Mouse (Mus musculus): ENCODE measurements around the gene 4930449I24Rik. TPM values are rescaled to one million over a fixed set of nuclear protein-coding genes. Genes with fewer than 3 reads are reported as not detected.
"Not testable (repeated sequence)": the region's sequence is repeated elsewhere in the genome, so short reads cannot be mapped to it uniquely, and the experiment has no call there.

Gene 4930449I24Rik
- not detected in 2 replicates for polyA plus RNA-seq (2014; fragmentation: Nextera tagmentation; extraction: Ambion mirVana)

DNA sequence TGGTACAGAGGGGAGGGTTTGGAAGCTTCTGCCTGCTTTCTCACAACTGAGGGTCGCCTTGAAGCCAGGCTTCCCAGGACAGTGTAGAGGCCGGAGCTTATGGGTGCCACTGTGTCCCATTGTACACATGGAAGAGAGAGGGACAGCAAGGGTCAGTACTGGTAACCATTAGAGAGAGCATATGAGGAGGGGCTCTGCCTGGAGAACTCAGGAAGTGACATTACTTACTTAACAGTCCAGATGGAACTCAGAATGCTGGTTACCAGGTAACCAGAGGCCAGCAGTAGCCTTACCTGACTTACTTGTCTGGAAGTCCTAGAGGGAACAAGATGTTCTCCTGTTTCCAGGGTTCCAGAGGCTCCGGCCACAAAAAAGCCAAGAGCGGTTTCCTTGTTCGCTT, at the start of gene 4930449I24Rik:
TSS of gene 4930449I24Rik (plus strand) at position 301 of the 400 bp plus-strand sequence.
- not testable (repeated sequence) for H3K9ac ChIP-seq; H3K27me3 ChIP-seq (ENCODE audit: control insufficient read depth, insufficient read depth, low read length); H3K27ac ChIP-seq; H3K4me1 ChIP-seq (replicated peaks; ENCODE audit: control insufficient read depth, insufficient read depth, low read length); DNase-seq (ENCODE audit: low spot score); ATAC-seq (ENCODE audit: low FRiP score); H3K9me3 ChIP-seq (ENCODE audit: control insufficient read depth, low read length); H3K4me2 ChIP-seq (replicated peaks); H3K4me3 ChIP-seq (replicated peaks; ENCODE audit: low read length); H3K36me3 ChIP-seq (replicated peaks; ENCODE audit: control insufficient read depth, insufficient read depth)
- WGBS = no CpG with 5 or more reads among the region's 5 CpGs

- peaks cover 29% of the 10 kb centered on the region for H3K36me3 ChIP-seq (replicated peaks; ENCODE audit: control insufficient read depth, insufficient read depth)
- no peak overlapping the region for H3K27ac ChIP-seq
- H3K4me1 ChIP-seq (replicated peaks; ENCODE audit: control insufficient read depth, insufficient read depth, low read length) = no peaks in the 10 kb centered on the region
- no peak overlapping the region for H3K4me2 ChIP-seq (replicated peaks)
- no peaks in the 10 kb centered on the region for H3K27me3 ChIP-seq (ENCODE audit: control insufficient read depth, insufficient read depth, low read length)
- DNase-seq (ENCODE audit: low spot score) (no peak), ATAC-seq (ENCODE audit: low FRiP score) (no peak)
- H3K9ac ChIP-seq = no peak overlapping the region
- WGBS = 92% methylated on average over 6 of the region's 6 CpGs
- H3K9me3 ChIP-seq (ENCODE audit: control insufficient read depth, low read length) = no peaks in the 10 kb centered on the region
- H3K4me3 ChIP-seq (replicated peaks; ENCODE audit: low read length) = no peak overlapping the region
Observed at GRCm38 (mm10) chr5:146453556-146453955, 48.6 kb upstream of the 4930449I24Rik start.

GRCm38 (mm10) chr5:146461612-146462011, 40.6 kb upstream of the 4930449I24Rik start:
- Histone ChIP-seq H3K4me2 (replicated peaks) (no peak overlapping the region), H3K27me3 (ENCODE audit: control insufficient read depth, insufficient read depth, low read length) (no peaks in the 10 kb centered on the region), H3K4me3 (replicated peaks; ENCODE audit: low read length) (no peak overlapping the region), H3K4me1 (replicated peaks; ENCODE audit: control insufficient read depth, insufficient read depth, low read length) (no peaks in the 10 kb centered on the region), H3K9me3 (ENCODE audit: control insufficient read depth, low read length) (no peaks in the 10 kb centered on the region), H3K9ac (no peak overlapping the region), H3K27ac (no peak overlapping the region), H3K36me3 (replicated peaks; ENCODE audit: control insufficient read depth, insufficient read depth) (peaks cover 55% of the 10 kb centered on the region)
- WGBS = 89% methylated on average over 8 of the region's 8 CpGs
- ATAC-seq (ENCODE audit: low FRiP score) (no peak), DNase-seq (ENCODE audit: low spot score) (no peak)

- no peaks in the 10 kb centered on the region for H3K4me1 ChIP-seq (replicated peaks; ENCODE audit: control insufficient read depth, insufficient read depth, low read length)
- ATAC-seq (ENCODE audit: low FRiP score) = no peak
- H3K9me3 ChIP-seq (ENCODE audit: control insufficient read depth, low read length) = no peaks in the 10 kb centered on the region
- H3K27ac ChIP-seq = no peak overlapping the region
- no peak for DNase-seq (ENCODE audit: low spot score)
- H3K9ac ChIP-seq = no peak overlapping the region
- peaks cover 71% of the 10 kb centered on the region for H3K36me3 ChIP-seq (replicated peaks; ENCODE audit: control insufficient read depth, insufficient read depth)
- H3K4me2 ChIP-seq (replicated peaks) = no peak overlapping the region
- H3K27me3 ChIP-seq (ENCODE audit: control insufficient read depth, insufficient read depth, low read length) = no peaks in the 10 kb centered on the region
- WGBS = 96% methylated on average over 19 of the region's 19 CpGs
- H3K4me3 ChIP-seq (replicated peaks; ENCODE audit: low read length) = no peak overlapping the region
Observed at GRCm38 (mm10) chr5:146466663-146467062, 35.5 kb upstream of the 4930449I24Rik start.

GRCm38 (mm10) chr5:146468311-146468710, 33.9 kb upstream of the 4930449I24Rik start:
- no peak for ATAC-seq (ENCODE audit: low FRiP score)
- 85% methylated on average over 9 of the region's 9 CpGs for WGBS
- Histone ChIP-seq H3K36me3 (replicated peaks; ENCODE audit: control insufficient read depth, insufficient read depth) (peaks cover 61% of the 10 kb centered on the region), H3K4me3 (replicated peaks; ENCODE audit: low read length) (no peak overlapping the region), H3K27ac (no peak overlapping the region), H3K4me1 (replicated peaks; ENCODE audit: control insufficient read depth, insufficient read depth, low read length) (no peaks in the 10 kb centered on the region), H3K9ac (no peak overlapping the region), H3K9me3 (ENCODE audit: control insufficient read depth, low read length) (no peaks in the 10 kb centered on the region), H3K27me3 (ENCODE audit: control insufficient read depth, insufficient read depth, low read length) (no peaks in the 10 kb centered on the region), H3K4me2 (replicated peaks) (no peak overlapping the region)
- no peak for DNase-seq (ENCODE audit: low spot score)

DNA sequence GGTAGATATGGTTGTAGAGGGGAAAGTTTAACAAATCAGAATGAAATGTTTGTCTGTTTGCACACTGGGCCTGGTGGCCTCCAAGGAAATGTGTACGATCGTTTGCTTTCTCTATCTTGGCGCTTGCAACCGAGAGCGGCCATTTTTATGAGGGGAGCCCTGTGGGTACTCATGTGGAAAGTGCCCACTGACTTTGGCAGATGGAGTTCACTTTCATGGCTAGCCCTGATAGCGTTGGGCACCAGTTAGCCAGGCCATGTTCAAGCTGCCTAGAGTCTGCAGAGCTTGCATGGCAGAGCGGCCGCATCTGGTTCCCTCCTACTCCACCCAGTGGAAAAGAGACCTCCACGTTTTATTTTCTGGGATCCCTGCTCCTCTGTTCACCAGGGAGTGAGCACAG, 31.4 kb upstream of the 4930449I24Rik start:
- H3K9me3 ChIP-seq (ENCODE audit: control insufficient read depth, low read length) = no peaks in the 10 kb centered on the region
- WGBS = 90% methylated on average over 9 of the region's 9 CpGs
- ATAC-seq (ENCODE audit: low FRiP score) (no peak), DNase-seq (ENCODE audit: low spot score) (no peak)
- H3K27ac ChIP-seq = no peak overlapping the region
- H3K4me1 ChIP-seq (replicated peaks; ENCODE audit: control insufficient read depth, insufficient read depth, low read length) = no peaks in the 10 kb centered on the region
- no peak overlapping the region for H3K4me3 ChIP-seq (replicated peaks; ENCODE audit: low read length)
- H3K9ac ChIP-seq = no peak overlapping the region
- H3K27me3 ChIP-seq (ENCODE audit: control insufficient read depth, insufficient read depth, low read length) = no peaks in the 10 kb centered on the region
- H3K4me2 ChIP-seq (replicated peaks) = no peak overlapping the region
- peaks cover 54% of the 10 kb centered on the region for H3K36me3 ChIP-seq (replicated peaks; ENCODE audit: control insufficient read depth, insufficient read depth)

GRCm38 (mm10) chr5:146471311-146471710, 30.9 kb upstream of the 4930449I24Rik start:
- Histone ChIP-seq H3K36me3 (replicated peaks; ENCODE audit: control insufficient read depth, insufficient read depth) (peaks cover 49% of the 10 kb centered on the region), H3K4me2 (replicated peaks) (no peak overlapping the region), H3K9me3 (ENCODE audit: control insufficient read depth, low read length) (no peaks in the 10 kb centered on the region), H3K4me1 (replicated peaks; ENCODE audit: control insufficient read depth, insufficient read depth, low read length) (no peaks in the 10 kb centered on the region), H3K4me3 (replicated peaks; ENCODE audit: low read length) (no peak overlapping the region), H3K27ac (no peak overlapping the region), H3K27me3 (ENCODE audit: control insufficient read depth, insufficient read depth, low read length) (no peaks in the 10 kb centered on the region), H3K9ac (no peak overlapping the region)
- WGBS = 87% methylated on average over 5 of the region's 5 CpGs
- ATAC-seq (ENCODE audit: low FRiP score) (no peak), DNase-seq (ENCODE audit: low spot score) (no peak)

DNA sequence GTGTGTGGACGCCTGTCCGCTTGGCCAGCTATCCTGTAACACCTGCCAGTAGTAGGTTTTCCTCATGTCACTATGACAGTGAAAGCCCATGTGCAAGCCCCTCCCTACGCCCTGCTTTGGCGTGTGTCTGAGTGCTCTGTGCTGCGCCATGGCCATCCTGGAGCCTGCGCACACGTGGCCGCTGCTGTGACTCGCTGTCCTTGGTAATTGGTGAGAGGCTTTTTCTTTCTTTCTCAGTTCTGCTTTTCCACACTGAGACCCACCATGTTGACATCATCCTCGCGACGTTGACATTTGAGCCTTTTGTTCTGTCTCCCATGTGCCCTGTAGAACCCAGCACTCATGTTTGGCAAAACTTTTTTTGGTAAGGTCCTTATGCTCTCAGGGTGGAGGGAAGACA, 30.4 kb upstream of the 4930449I24Rik start:
- Histone ChIP-seq H3K4me1 (replicated peaks; ENCODE audit: control insufficient read depth, insufficient read depth, low read length) (no peaks in the 10 kb centered on the region), H3K27me3 (ENCODE audit: control insufficient read depth, insufficient read depth, low read length) (no peaks in the 10 kb centered on the region), H3K27ac (no peak overlapping the region), H3K4me3 (replicated peaks; ENCODE audit: low read length) (no peak overlapping the region), H3K36me3 (replicated peaks; ENCODE audit: control insufficient read depth, insufficient read depth) (peaks cover 44% of the 10 kb centered on the region), H3K9me3 (ENCODE audit: control insufficient read depth, low read length) (no peaks in the 10 kb centered on the region), H3K4me2 (replicated peaks) (no peak overlapping the region), H3K9ac (no peak overlapping the region)
- DNase-seq (ENCODE audit: low spot score) = no peak
- WGBS = 94% methylated on average over 12 of the region's 12 CpGs
- ATAC-seq (ENCODE audit: low FRiP score) = no peak

DNA sequence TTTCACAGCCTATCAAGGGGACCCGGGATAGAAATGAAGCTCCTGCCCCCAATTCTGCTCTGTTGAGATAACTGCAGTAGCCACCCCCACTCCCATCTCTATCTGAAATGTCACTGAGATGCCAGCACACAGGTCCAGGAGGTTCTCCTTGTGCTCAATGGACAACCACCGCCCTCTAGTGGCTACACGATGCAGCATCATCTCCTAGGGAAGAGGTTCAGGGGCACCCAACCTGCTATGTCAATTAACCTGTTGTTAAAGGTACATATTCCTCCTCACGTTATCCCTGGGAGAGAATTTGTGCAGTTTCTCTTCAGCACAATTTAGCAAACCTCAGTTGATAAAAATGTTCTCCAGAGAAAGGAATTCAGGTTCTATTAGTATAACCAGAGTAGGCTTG, 22.6 kb upstream of the 4930449I24Rik start:
- not testable (repeated sequence) for H3K36me3 ChIP-seq (replicated peaks; ENCODE audit: control insufficient read depth, insufficient read depth); H3K4me1 ChIP-seq (replicated peaks; ENCODE audit: control insufficient read depth, insufficient read depth, low read length); H3K9ac ChIP-seq; H3K4me2 ChIP-seq (replicated peaks); ATAC-seq (ENCODE audit: low FRiP score); DNase-seq (ENCODE audit: low spot score); H3K27ac ChIP-seq; H3K9me3 ChIP-seq (ENCODE audit: control insufficient read depth, low read length); H3K4me3 ChIP-seq (replicated peaks; ENCODE audit: low read length); H3K27me3 ChIP-seq (ENCODE audit: control insufficient read depth, insufficient read depth, low read length)
- WGBS = 11% methylated on average over 4 of the region's 4 CpGs

- WGBS = no CpG with 5 or more reads among the region's 3 CpGs
- H3K27ac ChIP-seq; H3K9ac ChIP-seq; H3K4me3 ChIP-seq (replicated peaks; ENCODE audit: low read length); H3K9me3 ChIP-seq (ENCODE audit: control insufficient read depth, low read length); ATAC-seq (ENCODE audit: low FRiP score); H3K4me1 ChIP-seq (replicated peaks; ENCODE audit: control insufficient read depth, insufficient read depth, low read length); DNase-seq (ENCODE audit: low spot score); H3K36me3 ChIP-seq (replicated peaks; ENCODE audit: control insufficient read depth, insufficient read depth); H3K4me2 ChIP-seq (replicated peaks); H3K27me3 ChIP-seq (ENCODE audit: control insufficient read depth, insufficient read depth, low read length): not testable (repeated sequence)
Observed at GRCm38 (mm10) chr5:146481665-146482064, 20.5 kb upstream of the 4930449I24Rik start, which contains the start of gene Gm6408. Gene Gm6408 (plus strand): TSS chr5:146481965.
